Mouse (Mus musculus) lung, embryonic 15.5 days (tissue): ENCODE data around the gene Ulk3. TPM values are rescaled to one million over a fixed set of nuclear protein-coding genes. Genes with fewer than 3 reads are reported as not detected.

Experiments used
- ATAC-seq: fragments of 200-750 bp; cut with Nextera tagmentation; 2 replicates; pipeline ENCODE4 v1.8.0; 2017; ENCODE audit warnings: moderate number of reproducible peaks, borderline replicate concordance; ENCODE audit not compliant: low FRiP score, low TSS enrichment; ENCODE audit errors: extremely low read depth
- H3K27ac ChIP-seq: fragments of 300-500 bp; sonication (generic); 2 replicates; pipeline ENCODE4 v1.5.1; 2015; ENCODE audit warnings: moderate library complexity, mild to moderate bottlenecking, inconsistent platforms
- H3K27me3 ChIP-seq: fragments of 300-500 bp; sonication (generic); 2 replicates; pipeline ENCODE4 v1.6.1; 2015; ENCODE audit warnings: inconsistent platforms
- H3K36me3 ChIP-seq: fragments of 300-500 bp; sonication (generic); 2 replicates; pipeline ENCODE4 v1.6.1; 2015; ENCODE audit warnings: inconsistent platforms
- H3K4me1 ChIP-seq: fragments of 300-500 bp; sonication (generic); 2 replicates; pipeline ENCODE4 v1.6.1; 2015; ENCODE audit warnings: inconsistent platforms
- H3K4me2 ChIP-seq: fragments of 300-500 bp; sonication (generic); 2 replicates; pipeline ENCODE4 v1.6.1; 2015; ENCODE audit warnings: inconsistent platforms, mild to moderate bottlenecking, moderate library complexity
- H3K4me3 ChIP-seq: fragments of 300-500 bp; sonication (generic); 2 replicates; pipeline ENCODE4 v1.5.1; 2015; ENCODE audit warnings: mild to moderate bottlenecking, inconsistent platforms
- H3K9ac ChIP-seq: fragments of 300-500 bp; sonication (generic); 2 replicates; pipeline ENCODE4 v1.6.1; 2015; ENCODE audit warnings: inconsistent platforms
- H3K9me3 ChIP-seq: fragments of 300-500 bp; sonication (generic); 2 replicates; pipeline ENCODE4 v1.6.1; 2016; ENCODE audit warnings: inconsistent platforms
- WGBS: fragments of 180-500 bp; shearing (Covaris S2); methylation state at CpG from one replicate; pipeline ENCODE4 v1.1.7; 2015; 5-methylcytosine and 5-hydroxymethylcytosine counted together
- polyA plus RNA-seq: library from polyadenylated mRNA; unstranded; fragments of >200 nt; fragmentation: Nextera tagmentation; extraction: Ambion mirVana; gene quantifications from 2 replicates; pipeline ENCODE4 v1.2.1, GENCODE M21; 2015

Ulk3 gene
- polyA plus RNA-seq, 1 experiment from 2014 or later, result 16.0 TPM

DNA sequence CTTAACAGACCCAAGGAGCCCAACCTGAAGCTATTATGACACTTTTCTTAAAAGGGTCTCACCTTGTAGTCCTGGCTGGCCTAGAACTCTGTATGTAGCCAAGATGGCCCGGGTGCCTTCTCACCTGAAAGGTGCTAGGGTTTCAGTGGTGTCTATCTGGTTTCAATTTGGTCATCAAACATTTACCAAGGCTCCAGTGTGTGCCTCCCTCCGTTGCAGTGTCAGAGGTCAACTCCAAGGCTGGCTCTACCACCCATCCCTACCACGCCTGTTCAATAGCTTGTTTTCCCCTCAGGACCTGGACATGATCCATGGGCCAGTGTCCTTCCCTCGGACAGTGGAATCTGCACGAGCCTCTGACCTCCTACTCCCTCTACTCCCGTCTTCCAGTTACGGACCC is 35.0 kb downstream of the Ulk3 start:
- Histone ChIP-seq H3K27me3 (no peaks in the 10 kb centered on the region), H3K27ac (no peak overlapping the region), H3K9me3 (no peaks in the 10 kb centered on the region), H3K4me1 (no peaks in the 10 kb centered on the region), H3K4me3 (no peak overlapping the region), H3K9ac (no peak overlapping the region), H3K36me3 (peaks cover 47% of the 10 kb centered on the region), H3K4me2 (no peak overlapping the region)
- no peak for ATAC-seq
- WGBS, result 77% methylated on average over 7 of the region's 7 CpGs

DNA sequence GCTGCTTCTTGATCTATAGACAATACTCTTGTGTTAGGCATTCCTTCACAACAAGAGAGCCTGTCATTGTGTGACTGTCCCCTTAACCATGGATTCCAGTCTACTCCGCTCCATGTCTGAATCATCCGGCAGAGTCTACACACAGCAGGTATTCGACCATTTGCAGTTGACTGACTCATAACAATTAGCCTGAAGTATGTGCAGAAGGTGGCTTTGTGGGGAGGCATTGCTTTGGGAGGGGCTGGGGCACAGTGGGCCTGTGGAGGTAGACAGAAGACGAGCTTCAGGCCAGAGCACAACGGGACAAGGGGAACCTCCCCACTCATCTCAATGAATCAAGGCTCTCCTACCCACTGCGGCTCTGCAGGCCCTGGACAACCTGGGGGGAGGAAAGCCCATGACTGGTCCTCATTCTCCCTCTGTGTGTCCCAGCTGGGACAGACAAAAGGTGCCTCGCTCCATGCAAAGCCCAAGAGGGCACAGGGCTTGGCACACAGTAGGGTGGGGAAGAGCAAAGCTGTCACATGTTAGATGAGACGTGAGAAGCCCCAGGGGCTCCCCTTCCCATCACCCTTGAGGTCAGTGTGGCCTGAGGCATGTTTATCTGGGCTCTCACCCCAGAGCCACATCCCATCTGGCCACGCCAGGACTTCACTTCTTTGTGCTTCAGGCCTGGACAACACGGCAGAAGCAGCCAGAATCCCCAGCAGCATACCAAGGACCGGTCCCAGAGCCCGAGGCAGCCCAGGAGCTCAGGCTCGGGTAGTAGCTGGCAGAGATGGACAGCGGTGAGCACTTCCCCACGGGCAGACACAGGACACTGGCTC is 36.6 kb downstream of the Ulk3 start:
- Histone ChIP-seq H3K9me3 (no peaks in the 10 kb centered on the region), H3K4me3 (no peak overlapping the region), H3K9ac (no peak overlapping the region), H3K4me2 (no peak overlapping the region), H3K36me3 (peaks cover 62% of the 10 kb centered on the region), H3K4me1 (no peaks in the 10 kb centered on the region), H3K27ac (no peak overlapping the region), H3K27me3 (no peaks in the 10 kb centered on the region)
- no peak for ATAC-seq
- 82% methylated on average over 15 of the region's 15 CpGs for WGBS

DNA sequence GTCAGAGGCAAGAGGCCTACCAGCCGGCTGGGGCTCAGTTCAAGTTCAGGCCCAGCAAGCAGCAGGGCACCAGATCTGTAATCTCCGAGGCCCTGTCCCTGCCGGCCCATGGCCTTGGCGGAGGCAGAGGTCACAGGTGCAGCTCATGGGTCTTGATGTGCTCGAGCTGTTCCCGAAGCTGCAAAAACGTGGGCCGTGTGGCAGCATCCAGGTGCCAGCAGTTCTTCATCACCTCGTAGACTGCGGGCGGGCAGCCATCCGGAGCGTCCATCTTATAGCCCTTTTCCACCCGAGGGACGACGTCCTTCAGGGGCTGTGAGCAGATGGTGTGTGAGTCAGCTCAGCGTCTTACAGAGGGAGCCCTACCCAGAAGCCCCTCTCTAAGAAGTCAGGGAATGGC is 37.9 kb downstream of the Ulk3 start:
- H3K4me3 ChIP-seq, result no peak overlapping the region
- H3K4me1 ChIP-seq, result no peaks in the 10 kb centered on the region
- H3K4me2 ChIP-seq, result no peak overlapping the region
- no peaks in the 10 kb centered on the region for H3K9me3 ChIP-seq
- no peaks in the 10 kb centered on the region for H3K27me3 ChIP-seq
- no peak for ATAC-seq
- 87% methylated on average over 17 of the region's 17 CpGs for WGBS
- no peak overlapping the region for H3K27ac ChIP-seq
- H3K9ac ChIP-seq, result no peak overlapping the region
- H3K36me3 ChIP-seq, result peaks cover 70% of the 10 kb centered on the region

- Histone ChIP-seq H3K9ac (no peak overlapping the region), H3K27me3 (no peaks in the 10 kb centered on the region), H3K4me2 (no peak overlapping the region), H3K36me3 (peaks cover 70% of the 10 kb centered on the region), H3K9me3 (no peaks in the 10 kb centered on the region), H3K4me3 (no peak overlapping the region), H3K27ac (no peak overlapping the region), H3K4me1 (no peaks in the 10 kb centered on the region)
- ATAC-seq, result no peak
- 86% methylated on average over 11 of the region's 11 CpGs for WGBS
These were observed 38.6 kb downstream of the Ulk3 start for GRCm38 (mm10) chr9:57627892-57628291.

GRCm38 (mm10) chr9:57628717-57629116 is 39.5 kb downstream of the Ulk3 start:
- WGBS, result 88% methylated on average over 12 of the region's 12 CpGs
- Histone ChIP-seq H3K4me1 (no peaks in the 10 kb centered on the region), H3K27ac (no peak overlapping the region), H3K4me3 (no peak overlapping the region), H3K4me2 (no peak overlapping the region), H3K27me3 (no peaks in the 10 kb centered on the region), H3K9ac (no peak overlapping the region), H3K9me3 (no peaks in the 10 kb centered on the region), H3K36me3 (peaks cover 70% of the 10 kb centered on the region)
- ATAC-seq, result no peak

GRCm38 (mm10) chr9:57629118-57629874 is 40.0 kb downstream of the Ulk3 start:
- WGBS, result 60% methylated on average over 14 of the region's 14 CpGs
- peak; percentile 28 for ATAC-seq

DNA sequence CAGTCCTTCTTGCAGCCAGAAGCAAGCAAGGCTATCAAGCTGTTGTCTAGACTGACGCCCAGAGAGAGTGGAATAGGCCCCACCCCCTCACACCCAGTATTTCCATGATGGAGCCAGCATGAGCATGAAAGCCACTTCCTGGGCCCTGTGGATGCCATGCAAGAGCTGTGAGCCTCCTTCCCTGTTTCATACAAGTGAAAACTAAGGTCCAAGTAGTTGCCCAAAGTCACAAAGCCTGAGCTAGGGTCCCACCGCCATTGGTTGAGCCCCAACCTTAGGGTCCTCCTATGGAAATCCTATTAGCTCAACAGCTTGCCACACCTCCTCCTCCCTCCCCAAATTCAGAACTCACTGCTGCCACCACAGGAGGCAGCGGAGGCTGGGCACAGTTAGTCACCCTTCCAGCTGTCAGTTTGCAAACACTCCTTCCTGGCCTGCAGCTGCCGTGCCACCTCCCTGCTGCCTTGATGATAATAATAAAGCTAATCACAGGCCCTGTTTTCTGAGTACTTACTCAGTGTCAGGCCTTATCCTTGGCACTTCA is 44.3 kb downstream of the Ulk3 start:
- Histone ChIP-seq H3K9ac (no peak overlapping the region), H3K36me3 (peaks cover 30% of the 10 kb centered on the region), H3K4me2 (no peak overlapping the region), H3K27me3 (no peaks in the 10 kb centered on the region), H3K27ac (no peak overlapping the region), H3K4me3 (no peak overlapping the region), H3K9me3 (no peaks in the 10 kb centered on the region), H3K4me1 (peaks cover 18% of the 10 kb centered on the region)
- WGBS, result 43% methylated on average over 4 of the region's 4 CpGs
- ATAC-seq, result no peak

More at GRCm38 (mm10) chr9:57629118-57629874, 40.0 kb downstream of the Ulk3 start:
- no peaks in the 10 kb centered on the region for H3K4me1 ChIP-seq
- no peak overlapping the region for H3K9ac ChIP-seq
- peaks cover 70% of the 10 kb centered on the region for H3K36me3 ChIP-seq
- H3K27ac ChIP-seq, result 0 out of 2 replicates have a peak overlapping the region, but pooled peaks have one; percentile 27
- H3K4me3 ChIP-seq, result no peak overlapping the region
- H3K9me3 ChIP-seq, result no peaks in the 10 kb centered on the region
- H3K4me2 ChIP-seq, result no peak overlapping the region
- H3K27me3 ChIP-seq, result no peaks in the 10 kb centered on the region

- Histone ChIP-seq H3K27ac (peak overlapping the region; percentile 88), H3K4me2 (peak overlapping the region; percentile 45), H3K9me3 (no peaks in the 10 kb centered on the region), H3K4me1 (peaks cover 52% of the 10 kb centered on the region), H3K4me3 (no peak overlapping the region), H3K27me3 (no peaks in the 10 kb centered on the region), H3K36me3 (no peaks in the 10 kb centered on the region), H3K9ac (no peak overlapping the region)
- peak; percentile 5; the same call in 1 of the 2 replicates for ATAC-seq
- WGBS, result 45% methylated on average over 3 of the region's 3 CpGs
These were observed 48.0 kb downstream of the Ulk3 start for GRCm38 (mm10) chr9:57637272-57637671.

GRCm38 (mm10) chr9:57637741-57638322 is 48.6 kb downstream of the Ulk3 start:
- H3K9ac ChIP-seq, result no peak overlapping the region
- no peaks in the 10 kb centered on the region for H3K36me3 ChIP-seq
- no peaks in the 10 kb centered on the region for H3K27me3 ChIP-seq
- no peak overlapping the region for H3K4me3 ChIP-seq
- H3K27ac ChIP-seq, result peak overlapping the region; percentile 88
- H3K4me1 ChIP-seq, result peaks cover 56% of the 10 kb centered on the region
- ATAC-seq, result peak; percentile 60
- no peaks in the 10 kb centered on the region for H3K9me3 ChIP-seq
- peak overlapping the region; percentile 45 for H3K4me2 ChIP-seq
- WGBS, result 10% methylated on average over 6 of the region's 6 CpGs

DNA sequence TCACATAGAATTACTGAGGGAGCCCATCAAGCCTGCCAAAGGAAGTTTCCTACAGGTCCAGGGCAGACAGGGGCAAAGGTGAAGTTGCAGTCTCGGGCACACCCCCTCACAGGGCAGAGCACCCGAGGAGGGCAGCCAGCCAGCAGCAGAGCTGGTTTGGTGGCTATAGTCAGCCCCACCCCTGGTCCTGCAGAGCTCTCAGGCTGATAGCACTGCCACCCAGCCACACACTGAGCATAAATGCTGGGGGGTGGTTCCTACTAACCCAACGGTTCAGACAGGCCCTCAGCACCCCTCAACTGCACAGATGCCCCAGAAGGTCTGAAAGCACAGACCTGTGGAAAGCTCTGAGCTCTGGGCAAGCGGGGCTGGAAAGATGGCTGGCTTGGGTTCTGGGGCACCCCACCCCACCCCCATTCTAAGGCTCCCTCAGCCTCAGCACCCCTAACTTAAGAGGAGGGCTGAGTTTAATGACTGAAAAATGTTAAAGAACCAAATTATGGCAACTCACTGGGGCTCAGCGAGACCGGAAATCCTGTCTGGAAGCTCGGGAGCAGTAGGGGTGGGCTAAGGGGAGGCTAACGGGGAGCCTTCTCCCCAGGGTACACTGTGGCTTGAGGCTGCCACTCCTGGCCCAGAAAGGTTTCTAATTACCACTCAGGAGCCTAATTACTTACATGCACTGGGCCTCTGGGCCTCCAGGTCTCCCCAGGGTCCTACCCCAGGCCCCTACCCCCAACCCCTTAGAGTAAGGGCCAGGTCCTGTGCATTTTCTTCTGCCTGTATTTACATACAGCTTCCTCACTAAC is 49.6 kb downstream of the Ulk3 start:
- no peak overlapping the region for H3K4me3 ChIP-seq
- 31% methylated on average over 8 of the region's 8 CpGs for WGBS
- H3K4me1 ChIP-seq, result peaks cover 67% of the 10 kb centered on the region

More for the DNA sequence above, 49.6 kb downstream of the Ulk3 start:
- no peaks in the 10 kb centered on the region for H3K27me3 ChIP-seq
- peak; percentile 50; the same call in 1 of the 2 replicates for ATAC-seq
- H3K36me3 ChIP-seq, result no peaks in the 10 kb centered on the region
- peak overlapping the region; percentile 45 for H3K4me2 ChIP-seq
- peak overlapping the region; percentile 88 for H3K27ac ChIP-seq
- H3K9ac ChIP-seq, result peak overlapping the region; percentile 21
- H3K9me3 ChIP-seq, result no peaks in the 10 kb centered on the region
